Mouse (Mus musculus) thymus, postnatal 25 days (tissue): ENCODE data around the gene Hspb11.

Source experiments
- DNase-seq: peaks from one replicate; pipeline ENCODE4 v3.0.0; 2022

The Hspb11 gene

GRCm38 (mm10) chr4:107252522-107252921 is 871 bp upstream of the Hspb11 start:
- peak; percentile 23 for DNase-seq

DNA sequence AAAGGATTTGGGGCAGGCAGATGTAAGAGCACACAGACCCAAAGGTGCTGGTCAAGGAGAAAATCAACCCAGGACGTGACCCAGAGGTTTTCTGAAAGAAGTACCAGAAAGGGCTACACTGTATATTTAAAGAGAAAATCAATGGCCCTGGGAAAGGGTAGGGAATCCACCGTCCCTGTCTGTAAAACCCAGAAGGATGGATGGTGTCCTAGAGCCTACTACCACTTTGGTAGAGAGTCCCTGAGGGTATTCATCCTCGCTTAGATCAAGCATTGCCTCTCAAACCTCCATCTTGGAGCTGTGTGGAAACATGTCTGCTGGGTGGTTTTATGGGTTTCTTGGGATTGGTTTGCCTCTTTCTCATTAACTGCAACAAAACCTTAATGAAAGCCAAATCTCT is 1.0 kb downstream of the Hspb11 start:
- DNase-seq, result peak; percentile 31

GRCm38 (mm10) chr4:107260001-107260400 is 6.6 kb downstream of the Hspb11 start:
- DNase-seq, result peak; percentile 77

- no peak for DNase-seq
Observed at GRCm38 (mm10) chr4:107273683-107274082, 20.3 kb downstream of the Hspb11 start.

GRCm38 (mm10) chr4:107274511-107274910 is 21.1 kb downstream of the Hspb11 start:
- no peak for DNase-seq

DNA sequence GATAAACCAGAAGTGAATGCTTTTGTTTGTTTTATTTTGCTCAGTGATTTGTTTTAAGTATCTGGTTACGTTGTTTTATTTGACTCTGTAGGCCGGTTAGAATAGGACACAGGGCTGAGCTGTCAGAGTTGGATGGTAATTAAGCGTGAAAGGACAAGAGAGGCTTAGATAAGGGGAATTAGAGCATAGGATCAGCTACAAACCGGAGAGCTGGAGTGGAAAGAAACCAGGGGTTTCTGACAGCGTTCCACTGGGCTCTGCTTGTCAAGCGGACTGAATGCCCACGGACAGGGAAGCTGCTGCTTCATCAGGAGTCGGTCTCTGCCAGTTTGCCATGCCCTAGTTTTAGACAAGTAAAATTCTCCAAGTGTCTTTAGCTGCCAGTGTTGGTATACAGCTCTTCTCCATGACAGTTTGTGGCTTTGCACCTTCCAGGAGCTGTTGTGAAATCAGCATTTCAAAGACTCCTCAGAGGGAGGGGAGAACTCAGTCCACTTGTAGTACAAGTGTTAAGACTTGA is 24.9 kb downstream of the Hspb11 start:
- no peak for DNase-seq

DNA sequence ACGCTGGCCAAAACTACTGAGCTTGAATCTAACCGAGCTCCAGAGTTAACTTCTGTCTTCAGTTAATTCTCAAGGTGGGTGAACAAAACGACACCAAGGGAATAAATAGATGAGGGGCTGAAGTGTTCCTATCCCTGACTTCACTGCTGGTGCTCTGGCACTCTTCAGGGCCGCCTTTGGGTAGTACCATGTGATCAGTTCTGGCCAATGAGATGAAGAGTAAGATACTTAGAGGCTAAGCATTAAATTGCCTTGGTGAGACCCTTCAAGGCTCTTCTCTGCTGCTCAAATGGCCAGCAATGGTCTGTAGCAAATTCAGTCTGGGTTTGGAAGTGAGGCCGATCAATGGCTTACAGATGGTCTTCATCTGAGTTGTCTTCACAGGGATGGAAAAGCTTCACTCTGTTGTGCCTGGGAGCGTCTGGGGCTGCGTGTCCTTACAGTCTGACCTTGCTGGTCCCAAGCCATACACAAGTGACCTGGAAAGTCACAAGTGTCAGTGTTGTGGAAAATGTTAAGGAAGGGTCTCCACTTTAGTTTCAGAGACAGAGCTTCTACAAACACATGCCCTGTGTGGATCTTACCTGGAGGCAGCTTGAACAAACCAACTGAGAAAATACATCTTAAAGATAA is 27.6 kb downstream of the Hspb11 start:
- no peak for DNase-seq

DNA sequence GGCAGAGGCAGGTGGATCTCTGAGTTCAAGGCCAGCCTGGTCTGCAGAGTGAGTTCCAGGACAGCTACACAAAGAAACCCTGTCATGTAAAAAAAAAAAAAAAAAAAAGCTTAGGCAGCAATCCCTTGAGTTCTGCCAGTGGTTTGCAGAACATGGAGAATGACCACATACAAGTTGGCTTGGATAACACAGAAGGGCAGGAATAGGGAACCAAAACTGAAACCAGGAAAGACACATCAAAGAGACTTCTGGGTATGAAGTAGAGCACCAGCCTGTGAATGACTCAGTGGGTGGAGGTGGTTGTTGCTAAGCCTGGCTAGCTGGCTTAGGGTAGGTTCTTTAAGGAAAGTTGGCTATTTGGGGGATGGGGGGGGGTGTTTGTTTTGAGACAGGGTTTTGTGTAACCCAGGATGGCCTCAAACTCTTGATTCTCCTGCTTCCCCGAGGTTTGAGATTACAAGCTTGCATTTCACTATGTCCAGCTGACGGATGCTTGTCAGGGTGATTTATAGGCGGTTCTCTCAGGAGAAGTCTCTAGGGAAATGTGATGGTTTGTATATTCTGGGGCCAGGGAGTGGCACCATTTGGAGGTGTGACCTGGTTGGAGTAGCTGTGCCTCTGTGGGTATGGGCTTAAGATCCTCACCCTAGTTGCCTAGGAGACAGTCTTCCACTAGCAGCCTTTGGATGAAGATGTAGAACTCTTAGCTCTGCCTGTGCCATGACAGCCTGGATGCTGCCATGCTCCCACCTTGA is 32.2 kb downstream of the Hspb11 start:
- DNase-seq, result no peak

DNA sequence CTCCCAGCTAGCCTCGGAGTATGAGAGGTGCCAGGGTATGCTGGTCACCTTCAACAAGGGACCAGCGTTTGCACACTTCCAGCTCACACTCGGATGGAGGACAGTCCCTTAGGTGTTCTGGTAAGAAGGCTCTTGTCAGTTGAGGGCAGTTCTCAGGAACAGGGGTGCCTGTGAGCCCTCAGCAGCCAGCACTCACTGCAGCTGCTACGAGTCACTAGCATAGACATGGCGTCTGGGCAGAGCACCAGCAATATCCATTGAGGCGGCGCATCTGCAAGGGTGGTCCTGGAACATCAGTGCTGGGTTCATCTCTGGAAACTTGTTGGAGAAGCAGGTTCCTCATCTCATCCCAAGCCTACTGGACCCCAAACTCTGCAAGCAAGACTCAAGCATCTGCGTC is 33.0 kb downstream of the Hspb11 start:
- DNase-seq, result no peak

DNA sequence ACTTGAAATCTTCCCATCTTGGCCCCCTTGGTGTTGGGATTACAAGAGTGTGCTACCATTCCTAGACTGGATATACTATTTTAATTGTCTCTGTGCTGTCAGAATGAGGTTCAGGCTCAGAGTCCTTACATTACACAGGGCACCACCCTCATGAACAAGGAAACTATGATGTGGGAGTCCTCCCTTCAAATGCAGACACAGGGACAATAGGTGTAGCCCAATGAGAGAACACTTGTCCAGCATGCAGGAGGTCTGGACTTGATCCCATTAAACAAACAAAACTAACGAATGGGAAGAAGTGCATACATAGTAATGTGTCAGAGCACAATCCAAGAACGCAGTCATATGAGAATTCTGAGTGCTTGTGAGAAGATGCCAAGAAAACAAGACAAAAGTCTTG is 34.1 kb downstream of the Hspb11 start:
- no peak for DNase-seq

- DNase-seq, result no peak
Observed at GRCm38 (mm10) chr4:107291611-107292272, 38.3 kb downstream of the Hspb11 start.

DNA sequence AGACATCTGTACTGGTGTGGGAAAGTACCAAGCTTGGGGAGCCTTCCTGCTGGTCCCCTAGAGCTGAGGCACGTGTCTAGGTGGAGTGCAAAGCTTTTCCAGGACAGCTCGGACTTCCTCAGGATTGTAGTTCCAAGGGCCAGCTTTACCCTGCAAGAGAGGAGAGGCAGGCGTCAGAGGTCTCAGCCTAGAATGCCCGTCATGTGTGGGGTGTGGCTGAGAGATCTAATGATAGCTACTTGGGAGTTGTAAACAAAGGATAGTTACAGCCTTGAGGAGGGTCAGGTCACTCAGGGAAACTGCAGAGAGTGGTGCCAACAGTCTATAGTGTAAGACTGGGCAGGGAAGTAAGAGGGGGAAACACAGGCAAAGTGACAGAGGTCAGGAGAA is 38.9 kb downstream of the Hspb11 start:
- DNase-seq, result no peak

GRCm38 (mm10) chr4:107298071-107298606 is 44.7 kb downstream of the Hspb11 start:
- no peak for DNase-seq

DNA sequence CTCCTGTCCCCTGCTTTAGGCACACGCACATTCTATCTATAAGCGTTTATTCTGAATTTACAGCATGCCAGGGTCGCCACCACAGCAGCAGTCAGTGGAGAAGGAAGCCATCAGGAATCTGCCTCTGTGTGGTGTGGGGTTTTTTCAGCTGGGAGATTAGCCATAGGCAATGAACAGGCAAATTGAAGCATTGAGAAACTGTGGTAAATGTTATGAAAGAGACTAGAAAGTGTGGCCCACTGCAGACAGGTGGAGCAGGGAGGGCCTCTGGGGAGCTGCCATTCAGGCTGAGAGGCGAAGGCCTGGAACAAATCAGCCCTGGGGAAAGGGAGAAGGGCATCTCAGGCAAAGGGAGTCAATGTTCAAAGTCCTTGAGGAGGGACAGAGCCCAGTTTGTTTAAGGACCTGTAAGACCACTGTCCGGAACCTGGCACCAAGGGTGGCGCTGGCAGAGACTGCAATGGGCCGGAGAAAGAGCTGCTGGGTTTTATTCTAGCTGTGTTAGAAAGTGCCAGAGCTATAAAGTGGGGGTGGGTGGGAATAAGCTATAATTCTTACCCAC is 46.5 kb downstream of the Hspb11 start:
- no peak for DNase-seq

DNA sequence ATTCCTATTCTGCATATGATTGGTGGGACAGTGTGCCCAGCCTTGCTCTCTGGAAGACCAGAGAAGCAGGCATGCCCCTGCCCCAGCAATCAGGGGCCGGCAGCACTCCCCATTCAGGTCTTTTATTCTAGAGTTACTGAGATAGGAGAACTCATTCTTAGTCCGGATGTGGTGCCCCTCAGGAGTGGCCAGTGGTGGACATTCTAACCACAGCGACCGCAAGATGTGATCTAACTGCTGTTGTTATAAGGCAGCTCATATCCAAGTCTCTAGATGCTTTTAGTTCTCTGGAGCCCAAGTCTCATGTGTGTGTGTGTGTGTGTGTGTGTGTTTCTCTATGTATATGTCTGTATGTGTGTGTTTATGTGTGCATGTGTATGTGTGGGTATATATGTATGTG is 47.0 kb downstream of the Hspb11 start:
- no peak for DNase-seq

- DNase-seq, result no peak
Observed at GRCm38 (mm10) chr4:107300902-107301555, 47.6 kb downstream of the Hspb11 start.

DNA sequence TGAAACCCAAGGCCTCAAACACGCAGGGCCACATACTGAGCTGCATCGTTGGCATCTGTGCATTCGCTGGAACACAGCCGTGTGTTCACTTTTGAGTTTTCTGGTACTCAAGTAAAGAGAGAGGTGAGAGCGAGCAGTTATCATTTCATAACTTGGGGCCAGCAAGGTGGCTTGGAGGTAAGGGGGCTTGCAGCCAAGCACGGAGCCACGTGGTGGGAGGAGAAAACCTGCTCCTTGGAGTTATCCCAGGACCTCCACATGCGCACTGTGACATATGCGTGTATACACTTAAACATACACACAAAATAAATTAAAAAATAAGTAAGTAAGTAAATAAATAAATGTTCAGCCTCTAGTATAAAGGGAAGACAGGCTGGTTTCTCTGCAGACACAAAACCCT is 48.8 kb downstream of the Hspb11 start:
- DNase-seq, result no peak

GRCm38 (mm10) chr4:107302832-107303231 is 49.4 kb downstream of the Hspb11 start:
- DNase-seq, result no peak

- no peak for DNase-seq
Observed at GRCm38 (mm10) chr4:107303531-107303930, 50.1 kb downstream of the Hspb11 start.

DNA sequence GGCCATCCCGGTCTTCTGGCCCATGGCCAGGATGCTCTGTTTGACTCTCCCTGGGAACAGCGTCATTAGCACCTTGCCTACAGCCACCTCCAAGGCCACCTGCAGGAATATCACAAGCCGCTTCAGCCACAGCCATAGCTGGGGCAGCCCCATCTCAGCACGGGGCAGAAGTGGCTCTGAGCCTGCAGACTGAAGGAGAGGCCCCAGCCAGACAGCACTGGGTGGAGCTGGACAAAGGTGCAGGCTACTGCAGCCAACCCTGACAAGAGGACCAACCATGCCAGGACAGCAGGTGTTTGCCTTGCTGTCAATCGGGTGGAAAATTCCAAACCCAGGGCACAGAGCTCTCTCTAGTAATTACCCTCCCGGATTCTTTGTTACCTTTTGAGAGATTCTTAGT is 53.6 kb downstream of the Hspb11 start, which contains the start of gene Dio1:
Gene Dio1 (minus strand): TSS at position 204 of the 400 bp plus-strand sequence.
- no peak for DNase-seq

DNA sequence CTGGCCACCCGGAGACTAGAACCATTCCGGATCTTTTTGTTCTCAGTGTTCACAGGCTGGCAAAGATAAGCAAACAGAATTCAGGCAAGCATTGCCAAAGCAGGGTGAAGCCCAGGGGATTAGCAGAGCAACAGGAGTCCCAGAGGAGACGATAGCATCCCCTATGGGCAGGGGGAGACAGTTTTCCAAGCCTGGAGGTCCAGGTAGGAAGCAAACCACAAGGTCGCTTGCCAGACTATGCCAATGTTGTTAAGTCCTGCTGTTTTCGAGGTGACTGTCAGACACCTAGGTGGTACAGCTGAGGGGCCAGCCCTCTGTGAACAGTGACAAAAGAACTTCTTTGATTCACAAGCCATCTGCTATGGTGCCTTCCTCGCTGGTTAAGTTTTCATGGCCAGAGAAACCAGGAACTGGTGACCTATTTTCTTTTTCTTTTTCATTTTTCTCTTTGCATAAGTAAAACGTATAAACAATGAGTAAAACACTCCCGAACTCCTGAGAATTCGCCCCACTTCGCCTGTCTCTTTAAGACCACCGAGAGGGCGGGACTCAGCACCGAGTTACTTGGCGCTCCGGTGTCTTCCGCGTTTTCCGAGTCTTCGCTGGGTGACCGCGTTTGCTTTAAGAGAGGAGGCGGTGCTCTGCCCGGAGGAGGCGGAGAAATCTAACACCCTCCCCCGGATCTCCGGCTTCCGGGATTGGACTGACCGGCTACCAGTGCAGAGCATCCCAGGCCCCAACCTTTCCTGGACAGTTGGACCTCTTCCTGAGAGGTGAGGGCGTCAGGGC is 60.5 kb downstream of the Hspb11 start, which contains the start of gene Yipf1:
Gene Yipf1 (plus strand): TSS at position 674 of the 789 bp plus-strand sequence.
- DNase-seq, result peak; percentile 90

DNA sequence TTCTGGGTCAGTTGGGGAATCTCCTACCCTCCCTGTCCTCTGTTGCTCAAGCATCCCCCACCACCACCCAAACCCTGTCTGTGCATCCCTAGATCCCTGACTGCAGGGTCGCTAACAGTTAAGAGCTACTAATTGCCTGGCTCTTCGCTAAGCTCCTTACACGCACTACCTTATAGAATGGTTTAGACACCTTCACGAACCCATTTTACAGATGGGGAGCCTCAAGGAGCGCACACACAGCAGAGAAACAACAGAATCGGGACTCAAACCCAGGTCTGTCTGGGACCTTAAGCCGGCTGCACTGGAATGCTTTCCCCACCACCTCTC is 61.0 kb downstream of the Hspb11 start:
- peak; percentile 11 for DNase-seq
